Mouse (Mus musculus) neural tube, embryonic 13.5 days (tissue): ENCODE data around the gene Esrrb. TPM values are rescaled to one million over a fixed set of nuclear protein-coding genes. Genes with fewer than 3 reads are reported as not detected.

ENCODE experiments used
- ATAC-seq: fragments of 200-750 bp; cut with Nextera tagmentation; 2 replicates; pipeline ENCODE4 v1.8.0; 2017; ENCODE audit warnings: low read depth, mild to moderate bottlenecking, moderate TSS enrichment, moderate library complexity
- H3K27ac ChIP-seq: fragments of 300-500 bp; sonication (generic); replicated peaks from 2 replicates; pipeline ENCODE4 v1.5.1; 2015; ENCODE audit warnings: moderate library complexity, mild to moderate bottlenecking, inconsistent platforms
- H3K27me3 ChIP-seq: fragments of 300-500 bp; sonication (generic); 2 replicates; pipeline ENCODE4 v1.6.1; 2015; ENCODE audit warnings: mild to moderate bottlenecking, inconsistent platforms
- H3K36me3 ChIP-seq: fragments of 300-500 bp; sonication (generic); 2 replicates; pipeline ENCODE4 v1.6.1; 2015; ENCODE audit warnings: mild to moderate bottlenecking, inconsistent platforms
- H3K4me1 ChIP-seq: fragments of 300-500 bp; sonication (generic); replicated peaks from 2 replicates; pipeline ENCODE4 v1.6.1; 2015; ENCODE audit warnings: inconsistent platforms
- H3K4me2 ChIP-seq: fragments of 300-500 bp; sonication (generic); 2 replicates; pipeline ENCODE4 v1.6.1; 2015; ENCODE audit warnings: inconsistent platforms, mild to moderate bottlenecking, moderate library complexity
- H3K4me3 ChIP-seq: fragments of 300-500 bp; sonication (generic); 2 replicates; pipeline ENCODE4 v1.5.1; 2015; ENCODE audit warnings: mild to moderate bottlenecking, inconsistent platforms
- H3K9ac ChIP-seq: fragments of 300-500 bp; sonication (generic); 2 replicates; pipeline ENCODE4 v1.6.1; 2015; ENCODE audit warnings: moderate library complexity, mild to moderate bottlenecking, inconsistent platforms
- H3K9me3 ChIP-seq: fragments of 300-500 bp; sonication (generic); 2 replicates; pipeline ENCODE4 v1.6.1; 2016; ENCODE audit warnings: inconsistent platforms
- WGBS: fragments of 180-500 bp; shearing (Covaris S2); methylation state at CpG from one replicate; pipeline ENCODE4 v1.1.7; 2015; 5-methylcytosine and 5-hydroxymethylcytosine counted together
- polyA plus RNA-seq: library from polyadenylated mRNA; unstranded; fragments of >200 nt; fragmentation: Nextera tagmentation; extraction: Ambion mirVana; gene quantifications from 2 replicates; pipeline ENCODE4 v1.2.1, GENCODE M21; 2015

Esrrb gene
- polyA plus RNA-seq, 1 experiment from 2014 or later, result 2.7 TPM

- WGBS, result 80% methylated on average over 4 of the region's 4 CpGs
- Histone ChIP-seq H3K4me3 (no peak overlapping the region), H3K36me3 (no peaks in the 10 kb centered on the region), H3K27ac (no peak overlapping the region), H3K9me3 (no peaks in the 10 kb centered on the region), H3K4me1 (no peaks in the 10 kb centered on the region; the same call in 1 of the 2 replicates), H3K9ac (no peak overlapping the region), H3K27me3 (no peaks in the 10 kb centered on the region), H3K4me2 (no peak overlapping the region)
- no peak for ATAC-seq
Observed at GRCm38 (mm10) chr12:86538711-86539110, 177.8 kb downstream of the Esrrb start.

GRCm38 (mm10) chr12:86539511-86539910 is 178.6 kb downstream of the Esrrb start:
- 78% methylated on average over 4 of the region's 4 CpGs for WGBS
- Histone ChIP-seq H3K27me3 (no peaks in the 10 kb centered on the region), H3K4me3 (no peak overlapping the region)

GRCm38 (mm10) chr12:86547808-86548207 is 186.9 kb downstream of the Esrrb start:
- 30% methylated on average over 8 of the region's 8 CpGs for WGBS

More at GRCm38 (mm10) chr12:86539511-86539910, 178.6 kb downstream of the Esrrb start:
- H3K9me3 ChIP-seq, result no peaks in the 10 kb centered on the region
- H3K4me2 ChIP-seq, result no peak overlapping the region
- H3K27ac ChIP-seq, result no peak overlapping the region
- ATAC-seq, result no peak
- no peaks in the 10 kb centered on the region; the same call in 1 of the 2 replicates for H3K4me1 ChIP-seq
- no peak overlapping the region for H3K9ac ChIP-seq
- H3K36me3 ChIP-seq, result no peaks in the 10 kb centered on the region

GRCm38 (mm10) chr12:86553037-86553436 is 192.1 kb downstream of the Esrrb start:
- no peak overlapping the region for H3K4me2 ChIP-seq
- peaks cover 13% of the 10 kb centered on the region; the same call in 1 of the 2 replicates for H3K27me3 ChIP-seq
- peaks cover 9% of the 10 kb centered on the region; the same call in 1 of the 2 replicates for H3K4me1 ChIP-seq
- 40% methylated on average over 10 of the region's 10 CpGs for WGBS
- no peak overlapping the region for H3K27ac ChIP-seq
- no peak overlapping the region for H3K9ac ChIP-seq
- H3K36me3 ChIP-seq, result no peaks in the 10 kb centered on the region
- ATAC-seq, result no peak
- no peak overlapping the region for H3K4me3 ChIP-seq
- H3K9me3 ChIP-seq, result no peaks in the 10 kb centered on the region

More at GRCm38 (mm10) chr12:86547808-86548207, 186.9 kb downstream of the Esrrb start:
- no peaks in the 10 kb centered on the region for H3K36me3 ChIP-seq
- H3K4me3 ChIP-seq, result no peak overlapping the region
- H3K9ac ChIP-seq, result no peak overlapping the region
- no peak overlapping the region for H3K27ac ChIP-seq
- no peak overlapping the region for H3K4me2 ChIP-seq
- no peaks in the 10 kb centered on the region for H3K9me3 ChIP-seq
- peaks cover 2% of the 10 kb centered on the region; the same call in 1 of the 2 replicates for H3K4me1 ChIP-seq
- no peak for ATAC-seq
- peaks cover 15% of the 10 kb centered on the region; the same call in 1 of the 2 replicates for H3K27me3 ChIP-seq

GRCm38 (mm10) chr12:86556796-86557517 is 196.0 kb downstream of the Esrrb start:
- Histone ChIP-seq H3K4me2 (no peak overlapping the region), H3K9me3 (no peaks in the 10 kb centered on the region), H3K27ac (no peak overlapping the region), H3K36me3 (no peaks in the 10 kb centered on the region), H3K9ac (no peak overlapping the region), H3K27me3 (no peaks in the 10 kb centered on the region), H3K4me1 (peaks cover 9% of the 10 kb centered on the region; the same call in 1 of the 2 replicates), H3K4me3 (no peak overlapping the region)
- WGBS, result 39% methylated on average over 10 of the region's 10 CpGs
- no peak for ATAC-seq

GRCm38 (mm10) chr12:86558889-86559288 is 198.0 kb downstream of the Esrrb start:
- Histone ChIP-seq H3K4me3 (no peak overlapping the region), H3K9me3 (no peaks in the 10 kb centered on the region), H3K9ac (no peak overlapping the region), H3K27ac (no peak overlapping the region), H3K36me3 (no peaks in the 10 kb centered on the region), H3K4me2 (no peak overlapping the region), H3K27me3 (no peaks in the 10 kb centered on the region), H3K4me1 (no peaks in the 10 kb centered on the region)
- 92% methylated on average over 9 of the region's 9 CpGs for WGBS
- no peak for ATAC-seq

GRCm38 (mm10) chr12:86562705-86563104 is 201.8 kb downstream of the Esrrb start:
- Histone ChIP-seq H3K36me3 (no peaks in the 10 kb centered on the region), H3K27ac (no peak overlapping the region), H3K9ac (no peak overlapping the region), H3K4me2 (no peak overlapping the region), H3K9me3 (no peaks in the 10 kb centered on the region), H3K27me3 (no peaks in the 10 kb centered on the region), H3K4me3 (no peak overlapping the region), H3K4me1 (no peaks in the 10 kb centered on the region)
- WGBS, result 77% methylated on average over 3 of the region's 3 CpGs
- no peak for ATAC-seq

GRCm38 (mm10) chr12:86565996-86566395 is 205.1 kb downstream of the Esrrb start:
- WGBS, result 74% methylated on average over 5 of the region's 5 CpGs

More at GRCm38 (mm10) chr12:86565996-86566395, 205.1 kb downstream of the Esrrb start:
- Histone ChIP-seq H3K4me2 (no peak overlapping the region), H3K4me1 (no peaks in the 10 kb centered on the region), H3K9ac (no peak overlapping the region), H3K4me3 (no peak overlapping the region), H3K27ac (no peak overlapping the region), H3K9me3 (no peaks in the 10 kb centered on the region), H3K27me3 (no peaks in the 10 kb centered on the region), H3K36me3 (no peaks in the 10 kb centered on the region)
- no peak for ATAC-seq

Other genes starting within 250 kb of the Esrrb start
- gene Gpatch2l, start 119.3 kb upstream of the Esrrb start, polyA plus RNA-seq, result 22.3 and 25.9 TPM in 2 replicates